Mouse (Mus musculus) heart, embryonic 14.5 days (tissue): Measurements from ENCODE around the gene Tgfbr3. TPM values are rescaled to one million over a fixed set of nuclear protein-coding genes. Genes with fewer than 3 reads are reported as not detected.
A peak's percentile ranks its signal among the peaks of the same experiment; 100 is the strongest.
"Not testable (repeated sequence)": the region's sequence is repeated elsewhere in the genome, so short reads cannot be mapped to it uniquely, and the experiment has no call there.

Experiments used
- ATAC-seq: fragments of 200-750 bp; cut with Nextera tagmentation; 2 replicates; pipeline ENCODE4 v1.8.0; 2017; ENCODE audit warnings: low read depth, moderate TSS enrichment; ENCODE audit not compliant: insufficient number of reproducible peaks, insufficient read depth, low FRiP score
- H3K27ac ChIP-seq, 2 experiments: fragments of 200-500 bp in 1 of 2; fragments of 300-500 bp in 1 of 2; sonication (generic) in 1 of 2; replicated peaks in 1 of 2; 2 replicates each; pipeline ENCODE4 v1.5.1; 2012 to 2014; ENCODE audit warnings: low read depth in 2 of 2, low read length in 2 of 2, control low read depth in 1 of 2, mild to moderate bottlenecking in 1 of 2, mixed read lengths in 1 of 2; ENCODE audit not compliant: control insufficient read depth in 1 of 2, insufficient read depth in 1 of 2
- H3K27me3 ChIP-seq: fragments of 300-500 bp; sonication (generic); 2 replicates; pipeline ENCODE4 v1.6.1; 2014; ENCODE audit warnings: mild to moderate bottlenecking, low read length, control low read depth; ENCODE audit not compliant: control insufficient read depth, insufficient read depth
- H3K36me3 ChIP-seq: fragments of 300-500 bp; sonication (generic); 2 replicates; pipeline ENCODE4 v1.6.1; 2014; ENCODE audit warnings: mild to moderate bottlenecking, control low read depth, low read length, mixed read lengths; ENCODE audit not compliant: control insufficient read depth, insufficient read depth
- H3K4me1 ChIP-seq, 2 experiments: fragments of 200-500 bp in 1 of 2; fragments of 300-500 bp in 1 of 2; sonication (generic) in 1 of 2; 2 replicates each; pipeline ENCODE4 v1.6.1; 2012 to 2014; ENCODE audit warnings: low read length in 2 of 2, control low read depth in 1 of 2, mixed read lengths in 1 of 2; ENCODE audit not compliant: control insufficient read depth in 2 of 2, insufficient read depth in 2 of 2
- H3K4me2 ChIP-seq: fragments of 300-500 bp; sonication (generic); 2 replicates; pipeline ENCODE4 v1.6.1; 2014; ENCODE audit warnings: mild to moderate bottlenecking, low read length
- H3K4me3 ChIP-seq, 2 experiments: fragments of 200-500 bp in 1 of 2; fragments of 300-500 bp in 1 of 2; sonication (generic) in 1 of 2; 2 replicates each; pipeline ENCODE4 v1.5.1; 2012 to 2014; ENCODE audit warnings: low read length in 2 of 2, mild to moderate bottlenecking in 2 of 2, control low read depth in 1 of 2, low read depth in 1 of 2, moderate library complexity in 1 of 2; ENCODE audit not compliant: control insufficient read depth in 1 of 2, insufficient read depth in 1 of 2
- H3K9ac ChIP-seq: fragments of 300-500 bp; sonication (generic); 2 replicates; pipeline ENCODE4 v1.6.1; 2014; ENCODE audit warnings: mild to moderate bottlenecking, low read length
- H3K9me3 ChIP-seq: fragments of 300-500 bp; sonication (generic); 2 replicates; pipeline ENCODE4 v1.6.1; 2016; ENCODE audit warnings: low read length, control low read depth; ENCODE audit not compliant: control insufficient read depth
- WGBS: fragments of 180-500 bp; shearing (Covaris S2); extraction: QIAGEN DNeasy Blood & Tissue Kit; methylation state at CpG from one replicate; pipeline ENCODE4 v1.1.7; 2014; 5-methylcytosine and 5-hydroxymethylcytosine counted together
- polyA plus RNA-seq: library from polyadenylated mRNA; unstranded; fragments of >200 nt; fragmentation: Nextera tagmentation; extraction: Ambion mirVana; gene quantifications from 2 replicates; pipeline ENCODE4 v1.2.1, GENCODE M21; 2014

The Tgfbr3 gene
- polyA plus RNA-seq, 1 experiment from 2014 or later = 24.1 TPM

GRCm38 (mm10) chr5:107248732-107249131, 40.7 kb downstream of the Tgfbr3 start:
- H3K9me3 ChIP-seq = no peaks in the 10 kb centered on the region
- H3K4me2 ChIP-seq = no peak overlapping the region
- no peaks in the 10 kb centered on the region for H3K27me3 ChIP-seq
- 0 out of 2 replicates have a peak, but pooled peaks cover 2% of the 10 kb centered on the region for H3K36me3 ChIP-seq
- no peak overlapping the region for H3K4me3 ChIP-seq
- no peak overlapping the region for H3K27ac ChIP-seq
- 92% methylated on average over 6 of the region's 6 CpGs for WGBS
- H3K9ac ChIP-seq = no peak overlapping the region
- no peak for ATAC-seq
- H3K4me1 ChIP-seq = peaks cover 16 to 35% of the 10 kb centered on the region in 2 experiments

GRCm38 (mm10) chr5:107248302-107248701, 41.1 kb downstream of the Tgfbr3 start:
- 93% methylated on average over 11 of the region's 11 CpGs for WGBS
- not testable (repeated sequence) for H3K36me3 ChIP-seq, H3K4me3 ChIP-seq, H3K9ac ChIP-seq, H3K4me2 ChIP-seq, H3K27me3 ChIP-seq, H3K27ac ChIP-seq, H3K9me3 ChIP-seq, ATAC-seq
- H3K4me1 ChIP-seq = peaks cover 15 to 33% of the 10 kb centered on the region in 2 experiments

DNA sequence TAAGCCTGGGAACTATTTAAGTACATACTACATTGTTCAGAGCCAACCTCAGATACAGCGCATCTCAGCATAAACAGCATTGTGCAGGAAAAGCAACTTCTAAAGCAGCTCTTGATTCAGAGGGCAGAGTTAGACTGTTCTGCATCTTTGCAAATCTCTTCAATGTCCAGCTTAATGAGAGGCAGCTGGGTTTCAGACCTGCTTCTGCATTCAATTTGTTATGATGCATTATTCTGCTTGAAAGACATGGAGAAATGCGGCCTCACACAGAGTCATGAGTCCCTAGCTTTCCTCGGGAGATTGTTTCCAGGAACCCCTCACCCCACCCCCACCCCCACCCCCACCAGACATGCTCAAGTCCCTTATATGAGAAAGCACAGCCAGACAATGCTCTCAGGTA, 41.6 kb downstream of the Tgfbr3 start:
- no peaks in the 10 kb centered on the region for H3K9me3 ChIP-seq
- H3K4me1 ChIP-seq = peaks cover 11 to 33% of the 10 kb centered on the region in 2 experiments
- H3K9ac ChIP-seq = no peak overlapping the region
- no peak for ATAC-seq
- H3K4me2 ChIP-seq = no peak overlapping the region
- 79% methylated on average over 3 of the region's 3 CpGs for WGBS
- no peaks in the 10 kb centered on the region for H3K27me3 ChIP-seq
- H3K36me3 ChIP-seq = 0 out of 2 replicates have a peak, but pooled peaks cover 2% of the 10 kb centered on the region
- H3K27ac ChIP-seq = no peak overlapping the region
- no peak overlapping the region for H3K4me3 ChIP-seq

- no peaks in the 10 kb centered on the region for H3K9me3 ChIP-seq
- no peak overlapping the region for H3K4me2 ChIP-seq
- H3K4me1 ChIP-seq = peaks cover 2 to 13% of the 10 kb centered on the region in 2 experiments; a peak in 3 of 4 replicates
- H3K27me3 ChIP-seq = no peaks in the 10 kb centered on the region
- H3K4me3 ChIP-seq = no peak overlapping the region
- H3K9ac ChIP-seq = no peak overlapping the region
- 68% methylated on average over 2 of the region's 2 CpGs for WGBS
- no peak for ATAC-seq
- H3K36me3 ChIP-seq = 0 out of 2 replicates have a peak, but pooled peaks cover 3% of the 10 kb centered on the region
- no peak overlapping the region for H3K27ac ChIP-seq
Observed at GRCm38 (mm10) chr5:107243445-107243844, 46.0 kb downstream of the Tgfbr3 start.

- H3K4me3 ChIP-seq = no peak overlapping the region
- H3K9ac ChIP-seq = no peak overlapping the region
- H3K36me3 ChIP-seq = 0 out of 2 replicates have a peak, but pooled peaks cover 3% of the 10 kb centered on the region
- no peak for ATAC-seq
- H3K27ac ChIP-seq = no peak overlapping the region
- H3K4me2 ChIP-seq = no peak overlapping the region
- H3K4me1 ChIP-seq = peaks cover 5 to 18% of the 10 kb centered on the region in 2 experiments
- 58% methylated on average over 4 of the region's 4 CpGs for WGBS
- H3K9me3 ChIP-seq = no peaks in the 10 kb centered on the region
- H3K27me3 ChIP-seq = no peaks in the 10 kb centered on the region
Observed at GRCm38 (mm10) chr5:107242993-107243392, 46.4 kb downstream of the Tgfbr3 start.

- no peak overlapping the region for H3K9ac ChIP-seq
- H3K27ac ChIP-seq = no peak overlapping the region
- no peak for ATAC-seq
- H3K9me3 ChIP-seq = no peaks in the 10 kb centered on the region
- 60% methylated on average over 1 of the region's 1 CpGs for WGBS
- H3K4me1 ChIP-seq = peaks cover 18 to 36% of the 10 kb centered on the region in 2 experiments
- H3K4me3 ChIP-seq = no peak overlapping the region
- 0 out of 2 replicates have a peak, but pooled peaks cover 3% of the 10 kb centered on the region for H3K36me3 ChIP-seq
- no peaks in the 10 kb centered on the region for H3K27me3 ChIP-seq
- H3K4me2 ChIP-seq = no peak overlapping the region
Observed at GRCm38 (mm10) chr5:107240276-107240675, 49.2 kb downstream of the Tgfbr3 start.

GRCm38 (mm10) chr5:107237971-107238426, 51.4 kb downstream of the Tgfbr3 start:
- peaks cover 32 to 52% of the 10 kb centered on the region in 2 experiments for H3K4me1 ChIP-seq
- no peak overlapping the region for H3K4me2 ChIP-seq
- no peaks in the 10 kb centered on the region for H3K9me3 ChIP-seq
- 0 out of 2 replicates have a peak, but pooled peaks cover 3% of the 10 kb centered on the region for H3K36me3 ChIP-seq
- H3K4me3 ChIP-seq = no peak overlapping the region
- peak overlapping the region in 1 of 2 experiments; percentile 12; a peak in 1 of 4 replicates for H3K27ac ChIP-seq
- WGBS = 39% methylated on average over 7 of the region's 7 CpGs
- ATAC-seq = no peak
- no peak overlapping the region for H3K9ac ChIP-seq
- no peaks in the 10 kb centered on the region for H3K27me3 ChIP-seq

GRCm38 (mm10) chr5:107236975-107237374, 52.5 kb downstream of the Tgfbr3 start:
- Histone ChIP-seq H3K9me3 (no peaks in the 10 kb centered on the region), H3K4me2 (no peak overlapping the region), H3K4me3 (no peak overlapping the region), H3K9ac (no peak overlapping the region), H3K27me3 (no peaks in the 10 kb centered on the region), H3K4me1 (peaks cover 32 to 52% of the 10 kb centered on the region in 2 experiments), H3K27ac (no peak overlapping the region), H3K36me3 (0 out of 2 replicates have a peak, but pooled peaks cover 3% of the 10 kb centered on the region)
- WGBS = 71% methylated on average over 6 of the region's 6 CpGs
- ATAC-seq = no peak
